Mouse (Mus musculus) liver, adult (tissue): ENCODE results near the gene Trex1.

ENCODE experiments used
- GATA4 ChIP-seq: IDR thresholded peaks from 2 replicates; pipeline ENCODE4 v1.6.1; 2014; ENCODE audit warnings: mild to moderate bottlenecking, low read length; ENCODE audit not compliant: insufficient replicate concordance

Trex1 gene

GRCm38 (mm10) chr9:109049996-109050673 is 9.4 kb downstream of the Trex1 start:
- TF ChIP-seq GATA4 = no peak

- no peak for TF ChIP-seq GATA4
These were observed 10.2 kb downstream of the Trex1 start for GRCm38 (mm10) chr9:109049316-109049715.

GRCm38 (mm10) chr9:109046306-109046705 is 13.2 kb downstream of the Trex1 start:
- TF ChIP-seq GATA4 = no peak

- TF ChIP-seq GATA4 = no peak
These were observed 18.2 kb downstream of the Trex1 start for GRCm38 (mm10) chr9:109041351-109041750.

GRCm38 (mm10) chr9:109040906-109041305 is 18.6 kb downstream of the Trex1 start:
- no peak for TF ChIP-seq GATA4

GRCm38 (mm10) chr9:109040216-109040615 is 19.3 kb downstream of the Trex1 start:
- TF ChIP-seq GATA4 = no peak

GRCm38 (mm10) chr9:109039681-109040080 is 19.9 kb downstream of the Trex1 start:
- TF ChIP-seq GATA4 = no peak

GRCm38 (mm10) chr9:109038901-109039364 is 20.6 kb downstream of the Trex1 start:
- TF ChIP-seq GATA4 = no peak; the same call in 1 of the 2 replicates

GRCm38 (mm10) chr9:109038086-109038895 is 21.2 kb downstream of the Trex1 start, which contains the start of gene Shisa5:
Shisa5 (plus strand) TSS chr9:109038565.
- TF ChIP-seq GATA4 = no peak; the same call in 1 of the 2 replicates

GRCm38 (mm10) chr9:109032435-109032834 is 27.1 kb downstream of the Trex1 start:
- no peak for TF ChIP-seq GATA4

GRCm38 (mm10) chr9:109031686-109032085 is 27.8 kb downstream of the Trex1 start:
- no peak for TF ChIP-seq GATA4

GRCm38 (mm10) chr9:109031001-109031400 is 28.5 kb downstream of the Trex1 start:
- TF ChIP-seq GATA4 = no peak

GRCm38 (mm10) chr9:109030312-109030711 is 29.2 kb downstream of the Trex1 start:
- TF ChIP-seq GATA4 = no peak

GRCm38 (mm10) chr9:109028919-109029318 is 30.6 kb downstream of the Trex1 start:
- no peak for TF ChIP-seq GATA4

GRCm38 (mm10) chr9:109028421-109028820 is 31.1 kb downstream of the Trex1 start:
- no peak for TF ChIP-seq GATA4

GRCm38 (mm10) chr9:109027521-109027920 is 32.0 kb downstream of the Trex1 start:
- TF ChIP-seq GATA4 = no peak

- TF ChIP-seq GATA4 = no peak
These were observed 36.5 kb downstream of the Trex1 start for GRCm38 (mm10) chr9:109022866-109023685.
